Comparison of ENCODE assay signal across 21 mouse cellular contexts in genomic region chr13:95855537-95855936, GRCm38 (mm10). TPM values are rescaled to one million over a fixed set of nuclear protein-coding genes. Genes with fewer than 3 reads are reported as not detected.
DNase-seq lines count a peak whose midpoint lies in the region; ATAC-seq and TF ChIP-seq lines count a peak whose summit lies in the region.
"Had no signal": no experiment of that assay in that cellular context is flagged by ENCODE, and none has a peak within 500 bp of the region (broad histone marks: within the 10 kb centered on the region; RNA-seq: fewer than 3 reads in every experiment).

No protein-coding gene starts in this region.

- H3K9me3 ChIP-seq in liver, embryonic 11.5 days (ENCODE audit: control insufficient read depth, low read length), result no peaks in the 10 kb centered on the region
- H3K9me3 ChIP-seq in liver, embryonic 16.5 days (replicated peaks; ENCODE audit: control insufficient read depth, low read length), result no peaks in the 10 kb centered on the region
- H3K9me3 ChIP-seq in liver, postnatal 0 days (ENCODE audit: low read length), result no peaks in the 10 kb centered on the region
- H3K9me3 ChIP-seq in liver, embryonic 12.5 days (replicated peaks), result no peaks in the 10 kb centered on the region
- H3K9me3 ChIP-seq: G1E had no signal

- 15% methylated on average over 4 of the region's 4 CpGs for WGBS in liver, adult 2 months
- WGBS in liver, embryonic 11.5 days, result 84% methylated on average over 4 of the region's 4 CpGs
- WGBS in liver, embryonic 16.5 days (ENCODE audit: insufficient replicate concordance), result 58% methylated on average over 4 of the region's 4 CpGs
- 58% methylated on average over 4 of the region's 4 CpGs for WGBS in liver, postnatal 0 days (ENCODE audit: insufficient replicate concordance)
- 64% methylated on average over 4 of the region's 4 CpGs for WGBS in liver, embryonic 12.5 days (ENCODE audit: insufficient replicate concordance)

- ATAC-seq in liver, embryonic 11.5 days (replicated peaks; ENCODE audit: low FRiP score), result no peak
- ATAC-seq in liver, embryonic 16.5 days (ENCODE audit: low read depth), result peak; percentile 50; the same call in 1 of the 2 replicates
- peak; percentile 79 for ATAC-seq in liver, postnatal 0 days
- ATAC-seq in liver, embryonic 12.5 days, result no peak
- ATAC-seq: activated CD4-positive, CD25-positive, alpha-beta regulatory T cell, adult 4 months; CD4-positive, CD25-positive, alpha-beta regulatory T cell, adult 4 months; Patski had no signal

- no peak for TF ChIP-seq POLR2A in liver, adult 2 months (IDR thresholded peaks at IDR 0.05; ENCODE audit: extremely low read depth, insufficient read depth, low read length)

- H3K4me3 ChIP-seq in liver, adult 2 months (ENCODE audit: insufficient read depth, low read depth, low read length), result no peak overlapping the region
- no peak overlapping the region for H3K4me3 ChIP-seq in liver, embryonic 11.5 days (ENCODE audit: low read depth, low read length)
- no peak overlapping the region for H3K4me3 ChIP-seq in liver, embryonic 16.5 days (ENCODE audit: low read depth, low read length)
- no peak overlapping the region for H3K4me3 ChIP-seq in liver, postnatal 0 days (ENCODE audit: low read depth, low read length)
- no peak overlapping the region for H3K4me3 ChIP-seq in liver, embryonic 12.5 days

- peaks cover 33% of the 10 kb centered on the region for H3K79me2 ChIP-seq in liver, adult 2 months (ENCODE audit: control insufficient read depth, insufficient read depth, low read length)

- H3K27ac ChIP-seq in liver, adult 2 months (replicated peaks; ENCODE audit: insufficient read depth, low read depth, low read length), result peak overlapping the region; percentile 77
- H3K27ac ChIP-seq in liver, embryonic 11.5 days (ENCODE audit: low read depth, low read length), result no peak overlapping the region
- no peak overlapping the region for H3K27ac ChIP-seq in liver, embryonic 16.5 days (ENCODE audit: low read length)
- H3K27ac ChIP-seq in liver, postnatal 0 days (ENCODE audit: low read depth), result peak overlapping the region; percentile 82
- no peak overlapping the region for H3K27ac ChIP-seq in liver, embryonic 12.5 days

- no peak for TF ChIP-seq CTCF in liver, adult 2 months (IDR thresholded peaks at IDR 0.05; ENCODE audit: low read depth, low read length)
- TF ChIP-seq CTCF in liver, postnatal 0 days (IDR thresholded peaks at IDR 0.05; ENCODE audit: low read depth), result no peak

- peaks cover 42% of the 10 kb centered on the region for H3K4me1 ChIP-seq in liver, adult 2 months (ENCODE audit: control insufficient read depth, insufficient read depth, low read length)
- no peaks in the 10 kb centered on the region for H3K4me1 ChIP-seq in liver, embryonic 11.5 days (replicated peaks; ENCODE audit: control insufficient read depth, insufficient read depth, low read length)
- peaks cover 5% of the 10 kb centered on the region for H3K4me1 ChIP-seq in liver, embryonic 16.5 days (ENCODE audit: control insufficient read depth, low read depth, low read length)
- peaks cover 18% of the 10 kb centered on the region for H3K4me1 ChIP-seq in liver, postnatal 0 days (ENCODE audit: insufficient read depth)
- H3K4me1 ChIP-seq in liver, embryonic 12.5 days, result no peaks in the 10 kb centered on the region

- H3K27me3 ChIP-seq in liver, adult 2 months (ENCODE audit: control insufficient read depth, insufficient read depth, low read length), result no peaks in the 10 kb centered on the region
- no peaks in the 10 kb centered on the region for H3K27me3 ChIP-seq in liver, embryonic 11.5 days (replicated peaks; ENCODE audit: control insufficient read depth, insufficient read depth, low read length)
- H3K27me3 ChIP-seq in liver, embryonic 16.5 days (ENCODE audit: control insufficient read depth, insufficient read depth, low read depth, low read length), result no peaks in the 10 kb centered on the region
- H3K27me3 ChIP-seq in liver, postnatal 0 days (ENCODE audit: insufficient read depth, low read length), result no peaks in the 10 kb centered on the region
- H3K27me3 ChIP-seq in liver, embryonic 12.5 days (replicated peaks), result no peaks in the 10 kb centered on the region
- H3K27me3 ChIP-seq: CH12.LX, Patski had no signal

- H3K36me3 ChIP-seq in liver, adult 2 months (ENCODE audit: control insufficient read depth, insufficient read depth, low read length), result no peaks in the 10 kb centered on the region
- no peaks in the 10 kb centered on the region for H3K36me3 ChIP-seq in liver, embryonic 11.5 days (ENCODE audit: control insufficient read depth, insufficient read depth, low read length)
- no peaks in the 10 kb centered on the region for H3K36me3 ChIP-seq in liver, embryonic 16.5 days (ENCODE audit: control insufficient read depth, insufficient read depth)
- no peaks in the 10 kb centered on the region for H3K36me3 ChIP-seq in liver, postnatal 0 days (replicated peaks; ENCODE audit: insufficient read depth, low read length)
- no peaks in the 10 kb centered on the region for H3K36me3 ChIP-seq in liver, embryonic 12.5 days
- H3K36me3 ChIP-seq: G1E had no signal

- DNase-seq in liver, adult 2 months (ENCODE audit: extremely low read depth, low read depth, low spot score), result peak; percentile 99
- DNase-seq in liver, embryonic 11.5 days (ENCODE audit: low spot score), result no peak
- DNase-seq in liver, result no peak
- peak; percentile 47 for DNase-seq in liver, postnatal 0 days
- DNase-seq: adrenal gland, adult 2 months; adrenal gland, adult 8-10 months; adrenal gland, postnatal 10 days; adrenal gland, postnatal 14 days; adrenal gland, postnatal 25 days; adrenal gland, postnatal 36 days; B cell, adult 2 months; cerebellum, adult 11 months; cerebellum, adult 11-12 months; cerebellum, adult 18-20 months had no signal

- peak; percentile 68; the same call in 1 of the 2 replicates for TF ChIP-seq EP300 in liver, postnatal 0 days (IDR thresholded peaks at IDR 0.05; ENCODE audit: low read depth)

- no peak overlapping the region for H3K9ac ChIP-seq in liver, adult 2 months (ENCODE audit: low read depth, low read length)
- H3K9ac ChIP-seq in liver, embryonic 11.5 days (ENCODE audit: low read depth, low read length), result no peak overlapping the region
- no peak overlapping the region for H3K9ac ChIP-seq in liver, embryonic 16.5 days (ENCODE audit: low read depth, low read length)
- no peak overlapping the region for H3K9ac ChIP-seq in liver, postnatal 0 days (replicated peaks)
- no peak overlapping the region for H3K9ac ChIP-seq in liver, embryonic 12.5 days

- no peak overlapping the region for H3K4me2 ChIP-seq in liver, embryonic 11.5 days
- H3K4me2 ChIP-seq in liver, embryonic 16.5 days (ENCODE audit: low read depth, low read length), result no peak overlapping the region
- no peak overlapping the region for H3K4me2 ChIP-seq in liver, postnatal 0 days (ENCODE audit: low read depth, low read length)
- no peak overlapping the region for H3K4me2 ChIP-seq in liver, embryonic 12.5 days

RNA-seq across cellular contexts. Expression of gene Iqgap2, which starts 36.2 kb away (rescaled TPM):
- 156 and 189 TPM in 2 replicates for total RNA-seq in liver, adult 2 months (2014; rRNA removed)
- 21.4 and 31.5 TPM in 2 replicates for polyA plus RNA-seq in liver, adult 2 months (2012; rRNA removed)
- 17.1 and 17.7 TPM in 2 replicates for polyA plus RNA-seq in liver, embryonic 11.5 days (2014; fragmentation: Nextera tagmentation; extraction: Ambion mirVana)
- polyA plus RNA-seq in liver, embryonic 16.5 days (2015; fragmentation: Nextera tagmentation; extraction: Ambion mirVana), result 19.3 and 20.3 TPM in 2 replicates
- polyA plus RNA-seq in liver, postnatal 0 days (2015; fragmentation: Nextera tagmentation; extraction: Ambion mirVana), result 23.5 and 24.6 TPM in 2 replicates
- polyA plus RNA-seq in liver, embryonic 12.5 days (2016; fragmentation: Nextera tagmentation; extraction: Ambion mirVana), result 14.5 and 14.7 TPM in 2 replicates

Comparison
In these comparisons a context has a peak if more than half of its experiments do, and no peak if none do; other contexts are left out.
1. DNase-seq: peak in liver, adult 2 months (single experiment) and liver, postnatal 0 days (single experiment); none in liver, embryonic 11.5 days (single experiment) and liver (single experiment).
2. H3K27ac ChIP-seq: peak in liver, adult 2 months (single experiment) and liver, postnatal 0 days (single experiment); none in liver, embryonic 11.5 days (single experiment), liver, embryonic 16.5 days (single experiment) and liver, embryonic 12.5 days (single experiment).
3. ATAC-seq: peak in liver, embryonic 16.5 days (single experiment) and liver, postnatal 0 days (single experiment); none in liver, embryonic 11.5 days (single experiment) and liver, embryonic 12.5 days (single experiment).